Mouse (Mus musculus) bone marrow, adult 2 months (tissue): ENCODE data around the gene Pik3r5. TPM values are rescaled to one million over a fixed set of nuclear protein-coding genes. Genes with fewer than 3 reads are reported as not detected.

Experiments
- H3K27ac ChIP-seq: fragments of 200-500 bp; 2 replicates; pipeline ENCODE4 v1.5.1; 2012; ENCODE audit warnings: low read depth, mild to moderate bottlenecking, control low read depth, inconsistent platforms, low read length; ENCODE audit not compliant: control insufficient read depth, poor library complexity, insufficient read depth
- H3K4me1 ChIP-seq: fragments of 200-500 bp; 2 replicates; pipeline ENCODE4 v1.6.1; 2011; ENCODE audit warnings: low read length; ENCODE audit not compliant: control insufficient read depth, insufficient read depth
- H3K4me3 ChIP-seq: fragments of 200-500 bp; replicated peaks from 2 replicates; pipeline ENCODE3; 2011; ENCODE audit warnings: mild to moderate bottlenecking, low read depth, low read length, control low read depth; ENCODE audit not compliant: control insufficient read depth
- CTCF ChIP-seq: fragments of 200-500 bp; IDR thresholded peaks from 2 replicates; pipeline ENCODE4 v1.5.1; 2011; ENCODE audit warnings: low read length, control low read depth; ENCODE audit not compliant: control insufficient read depth, insufficient read depth
- POLR2A ChIP-seq: fragments of 200-500 bp; IDR thresholded peaks from 2 replicates; pipeline ENCODE4 v1.6.1; 2011; ENCODE audit warnings: low read depth, mild to moderate bottlenecking, control low read depth, low read length, borderline replicate concordance; ENCODE audit not compliant: control insufficient read depth
- WGBS: fragments of 180-500 bp; shearing (Covaris S2); methylation state at CpG from one replicate; pipeline ENCODE4 v1.1.7; 2018; 5-methylcytosine and 5-hydroxymethylcytosine counted together
- polyA plus RNA-seq: library from polyadenylated mRNA; stranded (reverse); fragments of >200 nt; gene quantifications from 2 replicates; pipeline ENCODE4 v1.2.4, GENCODE M21; 2011; ENCODE audit warnings: low replicate concordance; ENCODE audit not compliant: missing spikeins, insufficient read depth, insufficient read length

Gene Pik3r5
- polyA plus RNA-seq, 1 experiment: 26.5 TPM

DNA sequence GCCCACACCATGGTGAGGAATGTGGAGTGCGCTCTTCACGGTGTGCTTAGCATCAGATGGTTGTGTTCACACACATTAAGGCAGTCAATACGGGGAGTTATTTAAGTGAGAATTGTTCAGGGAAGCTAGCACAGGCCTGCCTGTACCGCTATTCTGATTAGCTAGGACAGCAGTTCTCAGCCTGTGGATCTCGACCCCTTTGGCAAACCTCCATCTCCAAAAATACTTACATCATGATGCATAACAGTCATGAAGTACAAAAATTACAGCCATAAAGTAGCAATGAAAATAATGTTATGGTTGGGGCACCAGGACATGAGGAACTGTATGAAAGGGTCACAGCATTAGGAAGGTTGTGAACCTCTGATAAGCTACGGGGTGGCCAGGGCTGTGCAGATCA, 45.7 kb downstream of the Pik3r5 start:
- Histone ChIP-seq H3K4me1 (no peaks in the 10 kb centered on the region), H3K4me3 (no peak overlapping the region), H3K27ac (no peak overlapping the region)
- TF ChIP-seq POLR2A (no peak), CTCF (no peak)
- 80% methylated on average over 6 of the region's 6 CpGs for WGBS

DNA sequence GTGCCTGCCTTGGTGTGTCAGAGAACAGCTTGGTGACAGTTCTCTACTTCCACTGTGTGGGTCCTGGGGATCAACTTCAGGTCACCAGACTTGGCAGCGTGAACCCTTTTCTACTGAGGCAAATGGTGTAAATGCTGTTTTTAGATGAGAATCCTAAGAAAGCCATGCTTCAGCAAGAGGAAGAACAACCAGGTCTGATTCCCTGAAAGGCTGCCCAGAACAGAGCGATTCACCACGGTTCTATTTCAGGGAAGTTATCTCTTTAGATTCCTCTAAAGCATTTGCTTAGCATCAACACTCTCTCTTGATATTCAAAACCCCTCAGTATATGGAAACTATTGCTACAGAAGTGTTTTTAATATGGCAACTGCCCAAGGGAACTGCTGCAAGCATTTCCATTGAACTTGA, 46.7 kb downstream of the Pik3r5 start:
- 73% methylated on average over 3 of the region's 3 CpGs for WGBS
- H3K4me1 ChIP-seq: no peaks in the 10 kb centered on the region
- H3K27ac ChIP-seq: no peak overlapping the region
- TF ChIP-seq CTCF (no peak), POLR2A (no peak)
- H3K4me3 ChIP-seq: no peak overlapping the region

DNA sequence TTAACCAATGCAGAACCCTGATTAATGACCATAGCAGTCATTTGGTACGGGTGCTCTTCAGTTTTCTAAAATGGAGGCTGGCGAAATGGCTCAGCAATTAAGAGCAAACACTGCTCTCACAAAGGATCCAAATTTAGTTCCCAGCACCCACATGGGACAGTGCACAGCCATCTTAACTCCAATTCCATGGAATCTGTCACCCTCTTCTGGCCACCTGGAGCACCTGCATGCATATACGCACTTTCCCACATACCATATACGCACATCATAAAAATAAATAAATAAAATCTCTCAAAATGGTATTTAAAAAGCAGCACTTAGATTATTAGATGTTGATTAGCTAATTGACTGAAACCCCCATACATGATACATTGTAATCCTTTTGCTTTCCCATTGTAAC, 48.7 kb downstream of the Pik3r5 start:
- H3K4me1 ChIP-seq: no peaks in the 10 kb centered on the region

DNA sequence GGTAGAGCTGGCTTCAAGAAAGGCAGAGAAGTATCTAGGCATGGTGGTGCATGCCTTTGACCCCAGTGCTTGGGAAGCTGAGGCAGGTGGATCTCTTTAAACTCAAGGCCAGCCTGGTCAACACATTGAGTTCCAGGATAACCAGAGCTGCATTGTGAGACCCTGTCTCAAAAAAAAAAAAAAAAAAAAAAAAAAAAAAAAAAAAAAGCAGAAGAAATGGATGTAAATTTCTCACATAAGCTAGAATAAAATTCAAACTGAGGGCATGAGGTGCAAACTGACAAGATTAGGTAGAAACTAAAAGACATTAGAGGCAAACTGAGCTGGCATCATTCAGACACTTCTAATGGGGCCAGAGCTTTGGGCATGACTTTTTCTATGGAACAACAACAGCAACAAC, 50.1 kb downstream of the Pik3r5 start:
- H3K4me1 ChIP-seq: no peaks in the 10 kb centered on the region
- H3K4me3 ChIP-seq: no peak overlapping the region
- no peak overlapping the region for H3K27ac ChIP-seq
- TF ChIP-seq CTCF (no peak), POLR2A (no peak)

More for the DNA sequence above, 48.7 kb downstream of the Pik3r5 start:
- TF ChIP-seq POLR2A (no peak), CTCF (0 out of 2 replicates have a peak, but pooled peaks have one; percentile 18)
- WGBS: 88% methylated on average over 4 of the region's 4 CpGs
- no peak overlapping the region for H3K27ac ChIP-seq
- no peak overlapping the region for H3K4me3 ChIP-seq

DNA sequence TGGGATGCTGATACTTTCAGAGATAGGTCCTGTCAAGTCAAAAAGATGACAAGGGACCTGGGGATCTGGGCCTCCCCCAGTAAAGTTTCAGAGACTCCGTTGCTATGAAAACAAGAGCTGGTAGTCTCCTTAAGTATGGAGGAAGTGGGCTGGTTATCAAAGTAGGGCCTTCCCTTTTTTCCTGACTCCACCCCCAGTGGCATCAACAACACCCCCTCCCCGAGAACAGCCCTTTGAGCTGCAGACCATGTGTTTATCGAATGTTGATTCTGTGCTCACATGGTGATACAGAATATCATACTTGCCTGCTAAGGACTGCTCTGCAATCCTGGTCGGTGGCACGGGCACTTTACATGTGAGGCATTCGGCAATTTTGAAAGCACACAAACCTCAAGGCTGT, 51.3 kb downstream of the Pik3r5 start:
- H3K4me1 ChIP-seq: no peaks in the 10 kb centered on the region
- no peak for TF ChIP-seq POLR2A
- no peak for TF ChIP-seq CTCF
- H3K27ac ChIP-seq: no peak overlapping the region
- no peak overlapping the region for H3K4me3 ChIP-seq
- 14% methylated on average over 6 of the region's 6 CpGs for WGBS

DNA sequence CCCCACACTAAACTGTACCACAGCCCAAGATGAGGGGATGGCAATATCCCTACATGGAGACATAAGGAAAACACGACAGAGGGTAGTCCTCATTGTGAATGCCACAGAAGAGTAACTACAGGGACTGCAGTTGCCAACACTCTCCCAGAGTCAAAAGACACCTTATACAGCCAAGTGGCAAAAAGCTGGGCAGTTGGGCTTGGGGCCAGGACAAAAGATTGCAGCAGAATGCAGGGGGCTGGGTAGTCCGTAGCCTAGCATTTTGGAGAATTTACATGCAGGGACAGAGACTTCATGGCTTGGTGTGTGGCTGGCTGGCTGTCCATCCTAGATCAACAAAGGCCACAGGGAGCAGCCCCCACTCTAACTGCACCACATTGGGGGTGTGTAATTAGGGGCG, 52.5 kb downstream of the Pik3r5 start:
- no peak for TF ChIP-seq CTCF
- TF ChIP-seq POLR2A: no peak
- no peak overlapping the region for H3K4me3 ChIP-seq
- no peaks in the 10 kb centered on the region for H3K4me1 ChIP-seq
- 85% methylated on average over 3 of the region's 3 CpGs for WGBS
- no peak overlapping the region for H3K27ac ChIP-seq

DNA sequence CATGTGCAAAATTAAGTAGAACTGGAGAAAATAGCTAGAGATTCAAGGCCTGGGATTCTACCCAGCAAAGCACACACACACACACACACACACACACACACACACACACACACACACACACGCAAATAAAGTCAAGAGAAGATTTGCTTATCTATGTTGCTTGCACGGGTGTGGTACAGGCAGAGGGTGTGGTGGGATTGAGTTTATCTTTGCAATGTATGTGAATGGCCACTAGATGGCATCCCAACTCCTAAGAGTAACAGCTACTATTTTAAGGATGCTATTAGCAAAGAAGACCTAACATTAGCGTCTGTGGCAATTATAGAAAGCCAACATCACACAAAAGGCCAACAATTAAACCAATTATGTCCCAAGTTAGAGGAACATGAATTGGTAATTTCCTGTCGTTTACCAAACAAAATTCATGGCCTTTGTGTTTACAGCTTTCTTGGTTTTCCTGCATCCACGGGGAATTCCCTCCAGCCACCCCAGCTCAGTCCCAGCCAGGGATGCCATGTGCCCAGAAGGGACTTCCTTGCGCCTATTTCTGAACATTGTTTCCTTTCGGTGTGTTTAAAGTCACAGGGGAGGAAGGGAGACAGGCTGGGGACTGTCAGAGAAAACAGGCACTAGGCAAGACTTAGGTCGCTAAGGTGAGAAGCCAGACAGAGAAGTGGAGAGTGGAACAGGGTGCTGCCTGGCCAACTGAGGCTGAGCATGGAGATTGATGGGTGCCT, 53.5 kb downstream of the Pik3r5 start:
- no peaks in the 10 kb centered on the region for H3K4me1 ChIP-seq
- H3K4me3 ChIP-seq: no peak overlapping the region
- TF ChIP-seq CTCF (peak; percentile 43; the same call in 1 of the 2 replicates), POLR2A (no peak)
- 32% methylated on average over 8 of the region's 8 CpGs for WGBS
- no peak overlapping the region for H3K27ac ChIP-seq

DNA sequence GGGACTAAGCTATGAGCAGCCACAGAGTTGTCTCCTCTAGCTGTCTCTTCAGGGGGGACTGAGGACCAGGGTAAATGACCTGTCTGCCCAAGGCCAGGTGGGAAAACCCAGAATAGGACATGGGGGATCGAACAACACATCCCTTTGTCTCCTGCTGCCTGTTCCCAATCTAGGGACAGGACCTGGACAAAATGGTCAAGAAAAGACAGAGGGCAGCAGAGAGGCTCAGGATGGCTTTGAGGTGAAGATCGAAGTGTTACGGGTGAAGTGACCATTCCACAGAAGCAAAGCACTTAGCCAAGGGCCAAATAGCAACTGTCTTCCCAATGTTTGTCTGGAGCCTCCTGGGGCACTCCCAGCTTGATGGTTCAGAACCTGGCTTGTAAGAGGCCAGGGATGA, 54.2 kb downstream of the Pik3r5 start:
- 97% methylated on average over 3 of the region's 3 CpGs for WGBS
- Histone ChIP-seq H3K4me3 (no peak overlapping the region), H3K4me1 (no peaks in the 10 kb centered on the region), H3K27ac (no peak overlapping the region)
- TF ChIP-seq CTCF (no peak), POLR2A (no peak)

DNA sequence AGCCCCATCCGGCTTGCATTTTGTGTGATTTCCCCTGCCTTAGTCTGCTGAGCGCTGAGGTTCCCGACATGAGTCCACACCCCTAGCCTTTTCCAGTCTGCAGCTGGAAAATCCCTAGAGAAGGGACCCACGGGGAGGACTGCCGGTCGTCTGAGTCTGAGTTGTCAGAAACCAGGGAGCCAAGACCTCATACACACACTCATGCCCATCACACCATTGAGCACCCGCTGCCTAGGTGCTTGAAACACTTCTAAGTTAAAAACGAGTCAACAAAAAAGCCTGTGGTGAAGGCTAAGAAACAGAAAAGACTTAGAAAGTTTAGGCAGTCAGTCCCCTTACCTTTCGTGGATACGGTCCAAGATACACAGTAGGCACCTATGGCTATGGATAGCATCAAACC, 55.8 kb downstream of the Pik3r5 start:
- TF ChIP-seq POLR2A (no peak), CTCF (no peak)
- Histone ChIP-seq H3K27ac (no peak overlapping the region), H3K4me1 (no peaks in the 10 kb centered on the region), H3K4me3 (no peak overlapping the region)
- WGBS: 89% methylated on average over 10 of the region's 10 CpGs
